Mouse (Mus musculus) yolk sac, embryonic 10.5 days (tissue): ENCODE data around the gene Sertm1.

Source experiments
- DNase-seq: peaks from one replicate; pipeline ENCODE4 v3.0.0-alpha.2; 2017; ENCODE audit warnings: low spot score

Sertm1 gene

GRCm38 (mm10) chr3:54915643-54916071 is at the start of gene Sertm1:
TSS of gene Sertm1 (minus strand) at chr3:54915887.
- DNase-seq: peak; percentile 26

GRCm38 (mm10) chr3:54964948-54965506 is 49.3 kb upstream of the Sertm1 start:
- no peak for DNase-seq

DNA sequence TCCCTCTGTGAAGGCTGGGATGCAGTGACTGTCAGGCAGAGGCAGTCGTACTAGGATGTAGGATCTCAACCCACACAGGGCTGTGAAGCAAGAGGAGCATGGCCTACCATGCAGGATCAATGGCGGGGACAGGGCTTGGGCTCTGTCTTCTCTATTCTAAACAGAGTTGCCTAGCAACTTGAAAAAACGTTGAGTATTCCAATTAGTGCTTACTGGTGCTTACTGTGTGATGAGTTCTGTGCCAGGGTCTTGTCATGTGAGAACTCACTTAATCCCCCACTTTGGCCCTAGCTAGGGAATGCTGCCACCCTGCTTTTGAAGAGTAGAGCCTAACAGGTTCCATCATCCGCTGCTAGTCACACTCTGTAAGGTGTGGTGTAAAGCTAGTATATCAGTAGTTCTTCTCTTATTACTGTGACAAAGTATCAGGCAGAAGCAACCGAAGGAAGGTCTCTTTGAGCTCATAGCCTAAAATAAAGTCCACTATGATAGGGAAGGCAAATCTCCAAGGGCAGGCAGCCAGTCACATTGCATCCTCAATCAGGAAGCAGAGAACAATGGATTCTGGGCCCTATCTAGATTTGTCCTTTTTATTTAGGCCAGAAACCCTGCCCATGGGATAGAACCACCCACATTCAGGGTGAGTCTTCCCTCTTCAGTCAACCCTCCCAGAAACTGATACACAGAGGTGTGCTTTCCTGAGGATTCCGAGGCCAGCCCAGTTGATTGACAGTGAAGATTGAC is 27.6 kb upstream of the Sertm1 start:
- DNase-seq: no peak

DNA sequence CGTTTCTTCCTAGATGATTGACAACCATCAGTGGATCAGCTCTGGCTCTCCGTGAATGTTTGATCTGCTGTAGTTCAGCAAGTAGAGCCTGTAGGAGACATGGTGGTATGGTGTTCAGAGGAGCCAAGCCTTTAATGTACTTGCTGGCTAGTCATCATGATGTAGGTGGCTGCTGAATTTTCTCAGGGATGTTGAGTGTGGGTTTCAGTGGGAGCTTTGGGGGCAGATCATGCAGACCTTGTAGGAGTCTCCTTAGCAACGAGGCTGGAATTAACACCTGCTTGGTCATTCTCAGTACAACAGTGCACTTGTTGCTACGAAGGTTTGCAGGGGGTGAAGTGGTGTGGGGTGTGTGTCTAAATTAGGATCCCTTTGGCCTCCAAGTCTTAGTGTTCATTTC is 18.8 kb upstream of the Sertm1 start:
- DNase-seq: no peak

DNA sequence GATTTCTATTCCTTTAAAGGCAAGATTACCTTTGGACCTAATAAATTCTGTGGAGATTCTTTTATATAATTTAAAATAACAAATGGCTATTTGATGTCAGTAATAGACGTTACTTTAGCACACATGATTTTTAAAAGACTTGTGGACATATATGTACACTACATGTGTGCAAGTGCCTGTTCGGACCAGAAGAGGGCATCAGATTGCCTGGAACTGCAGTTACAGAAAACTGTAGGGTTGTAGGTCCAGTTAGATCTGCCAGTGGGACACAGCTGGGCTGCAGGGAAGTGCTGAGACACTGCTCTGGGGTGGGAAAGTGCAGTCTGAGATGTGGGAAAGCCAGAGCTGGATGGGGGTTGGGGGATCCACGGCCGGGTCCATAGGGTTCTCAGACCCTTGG is 16.9 kb upstream of the Sertm1 start:
- DNase-seq: no peak

DNA sequence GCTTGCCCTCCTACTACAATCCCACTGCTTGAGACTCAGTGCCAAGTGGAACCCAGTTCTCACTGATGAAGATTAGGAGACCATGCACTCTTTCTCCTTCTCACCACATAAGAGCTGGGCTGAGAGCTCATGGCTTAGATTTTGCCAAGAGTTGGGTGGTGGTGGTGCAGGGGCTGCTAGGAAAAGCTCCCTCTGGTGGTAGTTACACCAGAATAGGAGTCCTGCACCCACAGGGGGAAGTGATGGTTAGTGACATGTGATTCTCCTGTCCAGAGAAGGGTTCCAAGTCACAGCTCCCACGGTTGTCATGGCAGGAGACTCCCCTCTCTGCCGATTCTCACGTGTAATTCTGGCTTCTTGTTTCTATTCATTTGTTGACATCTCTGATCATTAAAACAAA is 4.7 kb upstream of the Sertm1 start:
- DNase-seq: no peak

GRCm38 (mm10) chr3:54914845-54915642 is 643 bp downstream of the Sertm1 start:
- DNase-seq: no peak

DNA sequence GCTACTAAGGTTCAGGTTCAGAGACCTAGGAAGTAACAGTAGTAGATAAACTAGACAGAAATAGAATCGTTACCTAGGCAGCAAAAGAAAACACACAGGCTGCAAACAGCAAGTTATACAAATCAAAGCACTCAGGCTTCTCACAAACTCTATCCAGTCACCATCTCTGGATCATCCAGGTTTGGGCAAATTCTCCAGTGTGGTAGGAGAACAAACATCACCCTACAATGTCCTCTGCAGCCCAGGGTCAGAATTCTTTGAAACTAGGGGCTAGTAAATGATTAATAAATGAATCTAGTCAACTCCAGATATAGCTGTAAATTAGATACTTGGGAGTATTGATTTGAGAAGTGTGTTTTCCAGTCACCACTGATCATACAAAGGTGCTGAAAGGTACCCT is 6.8 kb downstream of the Sertm1 start:
- no peak for DNase-seq

GRCm38 (mm10) chr3:54897974-54898373 is 17.7 kb downstream of the Sertm1 start:
- no peak for DNase-seq

DNA sequence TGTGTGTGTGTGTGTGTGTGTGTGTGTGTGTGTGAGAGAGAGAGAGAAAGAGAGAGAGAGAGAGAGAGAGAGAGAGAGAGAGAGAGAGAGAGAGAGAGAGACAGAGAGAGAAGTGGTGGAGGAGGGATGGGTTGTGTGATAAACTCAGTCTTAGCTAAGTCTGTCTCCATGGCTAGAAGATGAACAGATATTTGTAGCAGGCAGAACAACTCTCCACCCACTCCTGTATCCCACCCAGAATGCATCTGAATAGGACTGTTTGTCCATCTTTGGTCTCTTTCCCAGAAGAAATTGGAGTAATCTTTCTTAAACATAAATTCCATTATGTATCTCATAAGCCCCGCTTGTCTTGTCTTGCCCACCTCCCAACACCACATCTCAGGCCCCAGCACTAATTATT is 20.8 kb downstream of the Sertm1 start:
- DNase-seq: no peak

GRCm38 (mm10) chr3:54892218-54892617 is 23.5 kb downstream of the Sertm1 start:
- DNase-seq: no peak

DNA sequence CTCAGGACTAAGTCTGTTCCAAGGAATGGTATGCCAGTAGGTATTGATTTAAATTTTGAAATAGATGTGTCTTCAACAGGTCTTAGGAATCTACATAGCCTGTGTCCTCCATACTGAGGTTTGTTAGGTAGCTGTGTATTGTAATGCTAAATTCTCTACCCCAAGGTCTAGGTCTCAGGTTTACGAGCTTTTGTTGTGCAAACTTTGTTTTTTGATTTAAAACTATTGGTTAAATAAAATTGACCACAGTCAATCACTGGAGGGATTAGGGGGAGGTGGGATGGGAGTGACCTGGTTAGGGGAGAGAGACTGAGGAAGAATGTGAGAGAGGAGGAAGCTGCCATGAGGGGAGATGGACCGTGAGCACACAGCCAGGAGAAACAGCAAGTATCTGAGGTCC is 29.2 kb downstream of the Sertm1 start:
- DNase-seq: no peak
